Mouse (Mus musculus): ENCODE measurements around the gene Olfr18. TPM values are rescaled to one million over a fixed set of nuclear protein-coding genes. Genes with fewer than 3 reads are reported as not detected.

Gene Olfr18
- polyA plus RNA-seq (2015; fragmentation: Nextera tagmentation; extraction: Ambion mirVana): not detected in 2 replicates

DNA sequence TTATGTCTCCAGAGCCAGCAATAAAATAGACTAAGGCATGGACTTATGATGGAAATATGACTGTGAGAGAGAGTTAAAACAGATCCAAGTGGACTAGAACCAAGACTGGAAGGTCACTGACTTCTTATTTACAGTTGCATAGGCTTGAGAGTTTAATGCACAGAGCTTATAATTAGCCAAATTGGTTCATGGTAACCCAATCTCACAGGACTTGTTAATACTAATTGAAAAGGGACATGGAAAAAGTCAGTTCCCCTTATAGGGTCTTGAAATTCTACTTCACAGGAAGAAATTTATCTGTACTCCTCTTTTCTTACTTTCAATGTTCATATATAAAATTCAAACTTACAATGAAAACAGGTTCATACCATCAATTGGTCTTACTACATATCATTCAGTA is at the start of gene Olfr18:
TSS of gene Olfr18 (minus strand) at position 101 of the 400 bp plus-strand sequence.
- no peak for TF ChIP-seq EP300 (optimal IDR thresholded peaks at IDR 0.05)
- no peak for TF ChIP-seq CTCF (IDR thresholded peaks at IDR 0.05; ENCODE audit: low read depth)
- Histone ChIP-seq H3K27ac (replicated peaks) (no peak within 1 kb of the TSS), H3K27me3 (ENCODE audit: control insufficient read depth, insufficient read depth, low read length) (no peaks in the 10 kb centered on the region), H3K36me3 (ENCODE audit: control insufficient read depth, insufficient read depth, low read length) (no peaks in the 10 kb centered on the region), H3K4me2 (replicated peaks; ENCODE audit: low read depth) (no peak within 1 kb of the TSS), H3K4me3 (ENCODE audit: low read depth, low read length) (no peak within 1 kb of the TSS), H3K4me1 (replicated peaks; ENCODE audit: control insufficient read depth, insufficient read depth) (no peaks in the 10 kb centered on the region), H3K9ac (ENCODE audit: low read length) (no peak within 1 kb of the TSS), H3K9me3 (ENCODE audit: control insufficient read depth, low read length) (no peaks in the 10 kb centered on the region)
- ATAC-seq (ENCODE audit: low FRiP score, low TSS enrichment) (no peak), DNase-seq (ENCODE audit: low spot score) (no peak)

DNA sequence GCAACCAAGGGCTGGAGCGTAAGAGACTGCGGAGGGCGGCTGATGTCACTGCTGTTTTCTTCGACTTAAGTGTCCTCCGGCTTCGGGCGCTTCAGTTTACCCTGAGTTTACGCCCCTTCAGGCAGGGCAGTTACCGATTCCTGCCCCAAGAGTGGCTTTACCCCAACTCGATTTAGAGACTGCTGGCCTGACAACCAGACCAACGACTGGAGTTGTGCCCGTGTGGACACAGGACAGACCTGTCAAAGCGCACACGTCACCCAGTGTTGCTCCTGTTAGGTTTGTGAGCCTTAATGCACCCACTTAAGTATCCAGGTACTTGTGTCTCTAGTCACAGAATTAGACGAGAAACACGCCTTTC is 49.4 kb upstream of the Olfr18 start:
- no peak for DNase-seq (ENCODE audit: low spot score)
- TF ChIP-seq CTCF (IDR thresholded peaks at IDR 0.05; ENCODE audit: low read depth) (no peak), EP300 (optimal IDR thresholded peaks at IDR 0.05) (no peak)
- ATAC-seq (ENCODE audit: low FRiP score, low TSS enrichment): peak; percentile 67
- 13% methylated on average over 16 of the region's 16 CpGs for WGBS
- Histone ChIP-seq H3K27me3 (ENCODE audit: control insufficient read depth, insufficient read depth, low read length) (no peaks in the 10 kb centered on the region), H3K9me3 (ENCODE audit: control insufficient read depth, low read length) (no peaks in the 10 kb centered on the region), H3K27ac (replicated peaks) (peak overlapping the region; percentile 74), H3K4me1 (replicated peaks; ENCODE audit: control insufficient read depth, insufficient read depth) (no peaks in the 10 kb centered on the region), H3K36me3 (ENCODE audit: control insufficient read depth, insufficient read depth, low read length) (no peaks in the 10 kb centered on the region), H3K9ac (ENCODE audit: low read length) (peak overlapping the region; percentile 73), H3K4me3 (ENCODE audit: low read depth, low read length) (peak overlapping the region; percentile 69), H3K4me2 (replicated peaks; ENCODE audit: low read depth) (peak overlapping the region; percentile 87)

DNA sequence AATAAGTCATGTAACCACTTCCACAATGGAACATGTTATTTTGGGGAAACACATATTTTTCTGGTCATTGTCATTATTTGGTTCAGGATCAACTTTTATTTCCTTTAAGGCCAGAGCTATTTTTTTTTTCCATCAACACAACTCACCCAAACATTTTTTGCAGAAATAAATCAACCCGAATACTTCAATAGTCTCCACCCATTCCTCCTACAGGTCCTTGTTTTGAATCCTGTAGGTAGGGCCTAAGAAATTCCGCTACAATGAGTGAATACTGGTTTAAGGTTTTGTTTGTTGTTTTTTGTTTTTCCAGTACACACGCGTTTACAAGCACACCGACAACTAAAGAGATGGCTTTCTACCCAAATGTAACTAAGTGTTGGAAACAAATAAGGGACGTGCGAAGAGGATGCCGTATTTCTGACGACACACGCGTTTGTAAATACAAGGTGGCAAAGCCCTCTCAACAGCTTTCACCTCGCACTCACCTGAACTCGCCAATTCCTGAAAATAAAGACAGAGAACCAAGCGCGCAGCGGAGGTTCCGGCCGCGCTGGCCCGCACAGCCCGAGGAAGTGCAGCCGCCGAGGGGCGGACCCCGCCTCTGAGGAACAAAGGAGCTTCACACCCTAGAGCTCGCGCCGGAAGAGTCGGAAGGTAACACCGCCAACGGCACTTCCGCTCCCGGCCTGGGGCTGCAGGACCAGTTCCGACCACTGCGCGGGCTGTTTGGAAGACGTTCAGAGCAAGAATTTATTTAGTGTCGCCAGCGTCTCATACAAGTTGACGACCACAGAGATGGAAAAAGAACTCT is 48.8 kb upstream of the Olfr18 start, which contains the start of gene Zfp560:
TSS of gene Zfp560 (minus strand) at position 646 of the 811 bp plus-strand sequence.
- no peak for TF ChIP-seq EP300 (optimal IDR thresholded peaks at IDR 0.05)
- TF ChIP-seq CTCF (IDR thresholded peaks at IDR 0.05; ENCODE audit: low read depth): peak; percentile 75
- Histone ChIP-seq H3K36me3 (ENCODE audit: control insufficient read depth, insufficient read depth, low read length) (no peaks in the 10 kb centered on the region), H3K27ac (replicated peaks) (peak within 1 kb of the TSS; percentile 74), H3K9ac (ENCODE audit: low read length) (peak within 1 kb of the TSS; percentile 76), H3K4me2 (replicated peaks; ENCODE audit: low read depth) (peak within 1 kb of the TSS; percentile 87), H3K27me3 (ENCODE audit: control insufficient read depth, insufficient read depth, low read length) (no peaks in the 10 kb centered on the region), H3K4me3 (ENCODE audit: low read depth, low read length) (peak within 1 kb of the TSS; percentile 69), H3K9me3 (ENCODE audit: control insufficient read depth, low read length) (no peaks in the 10 kb centered on the region), H3K4me1 (replicated peaks; ENCODE audit: control insufficient read depth, insufficient read depth) (no peaks in the 10 kb centered on the region)
- peak; percentile 100 for ATAC-seq (ENCODE audit: low FRiP score, low TSS enrichment)
- peak; percentile 95 for DNase-seq (ENCODE audit: low spot score)
- 2% methylated on average over 40 of the region's 40 CpGs for WGBS

DNA sequence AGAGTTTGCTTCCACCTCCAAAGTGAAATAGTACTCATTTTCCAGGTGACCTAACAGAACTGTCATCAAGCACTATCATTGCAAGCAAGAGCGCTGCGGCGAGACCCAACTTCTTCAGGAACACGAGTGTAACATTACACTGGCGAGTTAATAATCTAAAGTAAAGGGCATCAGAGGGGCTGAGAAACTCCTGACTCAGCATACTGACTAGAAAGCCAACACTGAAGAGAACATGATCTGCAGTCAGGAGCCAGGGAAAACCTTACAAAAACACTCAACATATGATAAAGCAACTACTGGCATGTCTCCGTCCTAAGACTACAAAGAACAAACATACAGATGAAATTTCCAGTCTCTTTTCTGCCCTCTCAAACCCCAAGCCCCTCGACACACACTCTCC is 47.8 kb upstream of the Olfr18 start:
- Histone ChIP-seq H3K4me1 (replicated peaks; ENCODE audit: control insufficient read depth, insufficient read depth) (no peaks in the 10 kb centered on the region), H3K9ac (ENCODE audit: low read length) (no peak overlapping the region), H3K9me3 (ENCODE audit: control insufficient read depth, low read length) (no peaks in the 10 kb centered on the region), H3K4me2 (replicated peaks; ENCODE audit: low read depth) (no peak overlapping the region), H3K27ac (replicated peaks) (no peak overlapping the region), H3K4me3 (ENCODE audit: low read depth, low read length) (no peak overlapping the region), H3K27me3 (ENCODE audit: control insufficient read depth, insufficient read depth, low read length) (no peaks in the 10 kb centered on the region), H3K36me3 (ENCODE audit: control insufficient read depth, insufficient read depth, low read length) (no peaks in the 10 kb centered on the region)
- TF ChIP-seq CTCF (IDR thresholded peaks at IDR 0.05; ENCODE audit: low read depth) (no peak), EP300 (optimal IDR thresholded peaks at IDR 0.05) (no peak)
- WGBS: 84% methylated on average over 7 of the region's 7 CpGs
- no peak for DNase-seq (ENCODE audit: low spot score)
- ATAC-seq (ENCODE audit: low FRiP score, low TSS enrichment): no peak

DNA sequence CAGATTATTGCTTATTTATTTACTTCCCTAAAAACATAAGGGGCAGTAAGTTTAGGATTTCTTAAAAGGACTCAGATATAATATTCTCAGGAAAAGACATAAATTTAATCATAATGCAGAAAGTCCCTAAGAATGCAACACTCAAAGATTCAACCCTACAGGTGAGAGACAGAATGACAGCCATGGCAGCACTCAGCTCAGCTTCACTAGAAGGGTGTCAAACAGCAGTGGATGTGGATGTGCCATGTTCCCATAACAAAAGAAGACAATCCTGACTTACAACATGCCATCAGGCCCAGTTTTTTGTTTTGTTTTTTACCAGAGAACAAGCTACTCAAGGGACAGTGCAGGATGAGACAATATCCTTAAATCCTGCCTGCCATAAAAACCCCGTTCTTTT is 38.8 kb upstream of the Olfr18 start:
- no peak for TF ChIP-seq EP300 (optimal IDR thresholded peaks at IDR 0.05)
- ATAC-seq (ENCODE audit: low FRiP score, low TSS enrichment) (no peak), DNase-seq (ENCODE audit: low spot score) (no peak)
- WGBS: 98% methylated on average over 1 of the region's 1 CpGs
- Histone ChIP-seq H3K27ac (replicated peaks) (no peak overlapping the region), H3K27me3 (ENCODE audit: control insufficient read depth, insufficient read depth, low read length) (no peaks in the 10 kb centered on the region), H3K4me3 (ENCODE audit: low read depth, low read length) (no peak overlapping the region), H3K4me2 (replicated peaks; ENCODE audit: low read depth) (no peak overlapping the region), H3K9ac (ENCODE audit: low read length) (no peak overlapping the region), H3K36me3 (ENCODE audit: control insufficient read depth, insufficient read depth, low read length) (no peaks in the 10 kb centered on the region; the same call in 1 of the 2 replicates), H3K4me1 (replicated peaks; ENCODE audit: control insufficient read depth, insufficient read depth) (no peaks in the 10 kb centered on the region), H3K9me3 (ENCODE audit: control insufficient read depth, low read length) (no peaks in the 10 kb centered on the region)

DNA sequence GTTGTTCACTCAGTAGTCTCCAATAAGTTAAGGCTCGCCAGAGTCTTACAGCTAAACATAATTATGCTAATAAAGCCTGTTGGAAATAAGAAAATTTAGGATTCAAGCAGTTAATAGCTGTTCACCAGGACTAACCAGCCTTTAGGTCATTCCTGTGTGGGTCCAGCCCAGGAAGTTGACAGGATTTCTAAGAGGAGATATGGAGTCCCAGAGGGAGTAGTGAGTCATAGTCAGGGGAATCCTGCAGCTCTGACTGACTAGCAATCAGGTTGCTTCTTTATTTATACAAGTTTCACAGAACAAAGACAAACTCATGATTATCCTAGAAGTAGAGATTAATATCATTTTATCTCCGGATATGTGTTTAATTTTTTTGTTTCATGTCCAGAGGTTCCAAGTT is 31.4 kb upstream of the Olfr18 start:
- H3K27me3 ChIP-seq (ENCODE audit: control insufficient read depth, insufficient read depth, low read length): no peaks in the 10 kb centered on the region
- no peak overlapping the region for H3K4me3 ChIP-seq (ENCODE audit: low read depth, low read length)
- DNase-seq (ENCODE audit: low spot score): no peak
- H3K4me1 ChIP-seq (replicated peaks; ENCODE audit: control insufficient read depth, insufficient read depth): no peaks in the 10 kb centered on the region
- 94% methylated on average over 2 of the region's 2 CpGs for WGBS
- H3K36me3 ChIP-seq (ENCODE audit: control insufficient read depth, insufficient read depth, low read length): no peaks in the 10 kb centered on the region
- TF ChIP-seq CTCF (IDR thresholded peaks at IDR 0.05; ENCODE audit: low read depth) (no peak), EP300 (optimal IDR thresholded peaks at IDR 0.05) (no peak)
- H3K27ac ChIP-seq (replicated peaks): no peak overlapping the region
- H3K4me2 ChIP-seq (replicated peaks; ENCODE audit: low read depth): no peak overlapping the region
- H3K9ac ChIP-seq (ENCODE audit: low read length): no peak overlapping the region
- no peaks in the 10 kb centered on the region; the same call in 1 of the 2 replicates for H3K9me3 ChIP-seq (ENCODE audit: control insufficient read depth, low read length)
- ATAC-seq (ENCODE audit: low FRiP score, low TSS enrichment): no peak

All from stomach, postnatal 0 days (tissue).